Mouse (Mus musculus) gastrocnemius, adult 18-20 months (tissue): ENCODE results near the gene Atad3a. TPM values are rescaled to one million over a fixed set of nuclear protein-coding genes. Genes with fewer than 3 reads are reported as not detected.

Source experiments
- DNase-seq: peaks from one replicate; pipeline ENCODE4 v3.0.0; 2021; ENCODE audit warnings: low spot score
- total RNA-seq, 2 experiments: library from RNA; stranded (reverse); gene quantifications; 2 replicates each; pipeline ENCODE4 v1.2.3; 2021

The Atad3a gene
- total RNA-seq, 2 experiments from 2014 or later = 25.0 to 28.1 TPM

GRCm38 (mm10) chr4:155739741-155740636 lies 20.9 kb downstream of the Atad3a start:
- DNase-seq = no peak

GRCm38 (mm10) chr4:155739152-155739551 lies 21.7 kb downstream of the Atad3a start:
- DNase-seq = no peak

- no peak for DNase-seq
These were observed 22.6 kb downstream of the Atad3a start for GRCm38 (mm10) chr4:155738262-155738661.

GRCm38 (mm10) chr4:155736421-155736820 lies 24.5 kb downstream of the Atad3a start:
- no peak for DNase-seq

- no peak for DNase-seq
These were observed 25.1 kb downstream of the Atad3a start for GRCm38 (mm10) chr4:155735788-155736187.

- peak; percentile 22 for DNase-seq
These were observed 25.8 kb downstream of the Atad3a start for GRCm38 (mm10) chr4:155734951-155735702.

GRCm38 (mm10) chr4:155734350-155734941 lies 26.4 kb downstream of the Atad3a start, which contains the start of gene Tmem240:
Gene Tmem240, plus strand, starts transcription at chr4:155734800.
- peak; percentile 88 for DNase-seq

GRCm38 (mm10) chr4:155733267-155733666 lies 27.6 kb downstream of the Atad3a start:
- no peak for DNase-seq

- DNase-seq = no peak
These were observed 32.9 kb downstream of the Atad3a start for GRCm38 (mm10) chr4:155727993-155728392.

- peak; percentile 31 for DNase-seq
These were observed 39.2 kb downstream of the Atad3a start for GRCm38 (mm10) chr4:155721668-155722083.

GRCm38 (mm10) chr4:155710521-155711252 lies 50.2 kb downstream of the Atad3a start:
- peak; percentile 5 for DNase-seq

- DNase-seq = no peak
These were observed 51.9 kb downstream of the Atad3a start for GRCm38 (mm10) chr4:155708988-155709387.

- DNase-seq = no peak
These were observed 52.3 kb downstream of the Atad3a start for GRCm38 (mm10) chr4:155708582-155708981.

GRCm38 (mm10) chr4:155705592-155705929 lies 55.3 kb downstream of the Atad3a start:
- DNase-seq = no peak

- DNase-seq = peak; percentile 92
These were observed 55.9 kb downstream of the Atad3a start, which contains the start of gene Ssu72 for GRCm38 (mm10) chr4:155704721-155705591. Gene Ssu72, plus strand, starts transcription at chr4:155704800.

- no peak for DNase-seq
These were observed 57.4 kb downstream of the Atad3a start for GRCm38 (mm10) chr4:155703425-155703929.

- DNase-seq = no peak
These were observed 60.5 kb downstream of the Atad3a start for GRCm38 (mm10) chr4:155700425-155700824.

GRCm38 (mm10) chr4:155696261-155697255 lies 64.3 kb downstream of the Atad3a start:
- no peak for DNase-seq
